Mouse (Mus musculus) heart, postnatal 0 days (tissue): ENCODE data around the gene Snap47. TPM values are rescaled to one million over a fixed set of nuclear protein-coding genes. Genes with fewer than 3 reads are reported as not detected.
"Not testable (repeated sequence)": the region's sequence is repeated elsewhere in the genome, so short reads cannot be mapped to it uniquely, and the experiment has no call there.

Experiments used
- ATAC-seq: fragments of 200-750 bp; cut with Nextera tagmentation; 2 replicates; pipeline ENCODE4 v1.8.0; 2017; ENCODE audit warnings: low read depth, moderate number of reproducible peaks, moderate library complexity; ENCODE audit not compliant: insufficient read depth
- DNase-seq: peaks from one replicate; pipeline ENCODE4 v3.0.0-alpha.2; 2016; ENCODE audit warnings: low spot score
- H3K27ac ChIP-seq: fragments of 300-500 bp; sonication (generic); 2 replicates; pipeline ENCODE4 v1.5.1; 2014; ENCODE audit warnings: low read depth, mild to moderate bottlenecking
- H3K27me3 ChIP-seq: fragments of 300-500 bp; sonication (generic); 2 replicates; pipeline ENCODE4 v1.6.1; 2014; ENCODE audit warnings: low read length, mixed read lengths; ENCODE audit not compliant: control insufficient read depth, insufficient read depth
- H3K36me3 ChIP-seq: fragments of 300-500 bp; sonication (generic); replicated peaks from 2 replicates; pipeline ENCODE4 v1.6.1; 2014; ENCODE audit warnings: low read length, mixed read lengths; ENCODE audit not compliant: control insufficient read depth, insufficient read depth
- H3K4me1 ChIP-seq: fragments of 300-500 bp; sonication (generic); 2 replicates; pipeline ENCODE4 v1.6.1; 2014; ENCODE audit warnings: antibody characterized with exemption; ENCODE audit not compliant: control insufficient read depth, insufficient read depth
- H3K4me2 ChIP-seq: fragments of 300-500 bp; sonication (generic); 2 replicates; pipeline ENCODE4 v1.6.1; 2014; ENCODE audit warnings: low read depth, mild to moderate bottlenecking, low read length, moderate library complexity
- H3K4me3 ChIP-seq: fragments of 300-500 bp; sonication (generic); 2 replicates; pipeline ENCODE4 v1.5.1; 2014; ENCODE audit warnings: low read depth, low read length
- H3K9ac ChIP-seq: fragments of 300-500 bp; sonication (generic); replicated peaks from 2 replicates; pipeline ENCODE4 v1.6.1; 2014; ENCODE audit warnings: low read depth, low read length, mixed read lengths
- H3K9me3 ChIP-seq: fragments of 300-500 bp; sonication (generic); replicated peaks from 2 replicates; pipeline ENCODE4 v1.6.1; 2016; ENCODE audit warnings: low read length; ENCODE audit not compliant: control insufficient read depth
- CTCF ChIP-seq: IDR thresholded peaks from 2 replicates; pipeline ENCODE4 v1.5.1; 2016; ENCODE audit warnings: antibody characterized with exemption, control low read depth, low read depth
- EP300 ChIP-seq: IDR thresholded peaks from 2 replicates; pipeline ENCODE4 v1.6.1; 2016; ENCODE audit warnings: antibody characterized with exemption, low read depth
- WGBS: fragments of 180-500 bp; shearing (Covaris S2); extraction: QIAGEN DNeasy Blood & Tissue Kit; methylation state at CpG from one replicate; pipeline ENCODE4 v1.1.7; 2014; 5-methylcytosine and 5-hydroxymethylcytosine counted together
- polyA plus RNA-seq: library from polyadenylated mRNA; unstranded; fragments of >200 nt; fragmentation: Nextera tagmentation; extraction: Ambion mirVana; gene quantifications from 2 replicates; pipeline ENCODE4 v1.2.1, GENCODE M21; 2015
- total RNA-seq: library from RNA; depleted of rRNA; stranded (reverse); fragments of >200 nt; gene quantifications from 2 replicates; pipeline ENCODE4 v1.2.3, GENCODE M21; 2014; ENCODE audit warnings: low replicate concordance

Gene Snap47
- total and polyA plus RNA-seq, 2 experiments from 2014 or later: 57.9 to 87.2 TPM

DNA sequence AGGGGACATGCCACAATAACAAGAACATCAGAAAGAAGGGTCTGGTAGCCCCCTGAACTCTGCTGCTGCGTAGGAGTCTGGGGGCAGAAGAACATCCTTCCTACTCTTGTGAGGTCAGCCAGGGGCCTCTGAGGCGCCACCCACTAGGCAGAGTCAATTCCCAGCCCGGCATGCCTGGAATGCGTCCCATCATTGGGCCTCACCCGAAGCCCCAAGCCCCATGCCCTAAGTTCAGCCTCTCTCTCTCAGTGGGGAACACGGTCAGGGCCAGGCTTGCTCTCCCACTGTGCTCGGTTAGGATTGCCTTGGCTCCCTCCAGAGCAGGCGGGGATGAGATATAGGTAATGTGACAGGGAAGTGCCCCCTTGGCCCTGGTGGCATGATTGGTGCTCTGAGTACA is 65.9 kb downstream of the Snap47 start:
- no peak overlapping the region for H3K4me3 ChIP-seq
- no peak overlapping the region for H3K27ac ChIP-seq
- ATAC-seq (peak; percentile 82), DNase-seq (peak; percentile 33)
- no peaks in the 10 kb centered on the region for H3K9me3 ChIP-seq
- 7% methylated on average over 8 of the region's 8 CpGs for WGBS
- no peak for TF ChIP-seq EP300
- no peak for TF ChIP-seq CTCF
- H3K4me1 ChIP-seq: peaks cover 14% of the 10 kb centered on the region
- H3K4me2 ChIP-seq: no peak overlapping the region
- no peaks in the 10 kb centered on the region for H3K36me3 ChIP-seq
- H3K9ac ChIP-seq: no peak overlapping the region
- H3K27me3 ChIP-seq: no peaks in the 10 kb centered on the region

DNA sequence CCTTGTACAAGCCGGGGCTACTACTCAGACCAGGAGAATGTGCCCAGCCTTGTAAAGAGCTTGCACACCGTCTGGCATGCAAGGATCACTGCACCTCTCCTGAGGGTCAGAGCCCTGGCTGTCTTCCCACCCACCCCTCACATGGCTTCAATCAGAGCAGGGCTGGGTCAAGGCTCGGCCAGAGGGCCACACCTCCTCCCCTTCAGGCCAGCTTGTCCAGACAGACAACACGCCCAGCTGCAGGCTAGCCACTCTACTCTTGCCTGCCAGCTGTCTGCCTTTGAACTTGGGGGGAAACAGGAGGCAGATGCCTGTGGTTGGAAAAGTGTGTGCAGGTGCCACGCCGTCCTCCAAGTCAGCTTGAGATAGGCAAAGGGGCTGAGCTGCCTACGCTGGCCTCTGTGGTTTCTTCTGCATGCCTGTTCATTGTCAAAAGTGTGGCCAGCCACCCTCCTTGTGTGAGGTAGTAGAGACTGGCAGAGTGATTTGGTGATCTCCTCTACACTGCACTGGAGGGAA is 66.5 kb downstream of the Snap47 start:
- no peak overlapping the region for H3K4me2 ChIP-seq
- no peaks in the 10 kb centered on the region for H3K27me3 ChIP-seq
- H3K4me3 ChIP-seq: no peak overlapping the region
- H3K27ac ChIP-seq: no peak overlapping the region
- H3K9ac ChIP-seq: no peak overlapping the region
- no peaks in the 10 kb centered on the region for H3K36me3 ChIP-seq
- peak; percentile 43 for ATAC-seq
- TF ChIP-seq CTCF: no peak
- no peak for TF ChIP-seq EP300
- H3K9me3 ChIP-seq: no peaks in the 10 kb centered on the region
- 24% methylated on average over 7 of the region's 7 CpGs for WGBS
- H3K4me1 ChIP-seq: peaks cover 14% of the 10 kb centered on the region
- DNase-seq: no peak

DNA sequence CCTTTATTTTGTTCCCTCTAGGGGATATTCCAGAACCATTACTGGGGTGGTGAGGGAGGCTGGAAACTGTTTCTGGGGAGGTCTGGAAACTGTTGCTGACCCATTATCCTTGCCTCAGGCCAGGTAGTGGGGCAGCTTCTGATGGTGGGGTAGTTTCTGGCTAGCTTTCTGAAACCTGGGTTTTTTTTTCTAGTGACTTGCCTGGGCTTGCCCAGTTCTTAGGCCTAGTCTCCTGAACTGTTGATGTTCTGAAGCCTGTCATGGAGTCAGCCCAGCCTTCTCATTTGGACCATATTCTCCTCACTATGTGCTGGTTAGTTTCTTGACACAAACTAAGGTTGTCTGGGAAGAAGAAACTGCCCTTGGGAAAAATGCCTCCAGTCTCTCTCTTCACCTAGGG is 71.4 kb downstream of the Snap47 start:
- Histone ChIP-seq H3K27me3 (no peaks in the 10 kb centered on the region), H3K36me3 (no peaks in the 10 kb centered on the region), H3K4me2 (no peak overlapping the region), H3K9me3 (no peaks in the 10 kb centered on the region), H3K4me1 (peaks cover 6% of the 10 kb centered on the region), H3K27ac (no peak overlapping the region), H3K9ac (no peak overlapping the region), H3K4me3 (no peak overlapping the region)
- ATAC-seq: no peak
- DNase-seq: no peak
- no peak for TF ChIP-seq EP300
- no peak for TF ChIP-seq CTCF

DNA sequence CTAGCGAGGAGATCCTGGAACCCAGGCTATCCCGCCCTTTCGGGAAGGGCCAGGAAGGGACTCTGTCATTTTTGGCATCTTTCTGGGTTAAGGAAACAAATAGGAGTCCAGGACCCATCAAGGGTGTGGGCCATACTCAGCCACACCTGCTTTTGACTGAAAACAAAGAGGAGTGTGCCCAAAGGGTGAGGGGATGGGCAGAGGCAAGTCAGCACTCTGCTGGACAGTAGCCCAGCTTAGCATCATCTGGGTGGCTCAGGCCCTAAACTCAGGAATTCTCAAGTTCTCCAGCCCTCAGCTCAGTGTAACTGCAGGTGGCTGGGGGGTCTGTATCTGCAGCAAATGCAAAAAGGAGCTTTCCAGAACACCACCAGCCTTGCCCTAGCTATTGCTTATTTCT is 73.0 kb downstream of the Snap47 start:
- no peak overlapping the region for H3K27ac ChIP-seq
- H3K4me1 ChIP-seq: no peaks in the 10 kb centered on the region
- ATAC-seq (no peak), DNase-seq (no peak)
- H3K9ac ChIP-seq: no peak overlapping the region
- no peak overlapping the region for H3K4me2 ChIP-seq
- no peaks in the 10 kb centered on the region for H3K9me3 ChIP-seq
- TF ChIP-seq CTCF: no peak
- TF ChIP-seq EP300: no peak
- H3K4me3 ChIP-seq: no peak overlapping the region
- WGBS: 66% methylated on average over 3 of the region's 3 CpGs
- no peaks in the 10 kb centered on the region for H3K36me3 ChIP-seq
- no peaks in the 10 kb centered on the region for H3K27me3 ChIP-seq

DNA sequence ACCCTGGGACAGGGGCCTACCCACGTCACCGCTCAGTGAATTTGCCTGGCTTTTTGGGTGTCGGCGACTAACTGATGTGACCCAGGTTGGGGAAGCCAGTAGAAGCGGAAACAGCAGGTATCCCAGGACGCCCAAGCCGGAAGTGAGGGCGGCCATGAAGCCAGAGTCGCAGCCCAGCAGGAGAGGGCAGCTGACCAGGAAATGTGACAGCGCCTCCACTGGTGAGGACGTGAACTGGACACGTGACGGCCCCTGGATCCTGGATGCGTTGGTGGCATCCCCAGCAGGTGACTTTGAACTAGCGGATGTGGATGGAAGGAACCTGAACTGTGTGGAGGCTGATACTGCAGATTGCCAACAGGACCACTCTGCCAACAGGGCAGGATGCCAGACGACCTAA is 75.5 kb downstream of the Snap47 start, which contains the start of gene Prss38:
Gene Prss38 (minus strand): TSS at position 183 of the 400 bp plus-strand sequence.
- Histone ChIP-seq H3K27ac (no peak within 1 kb of the TSS), H3K9ac (no peak within 1 kb of the TSS), H3K36me3 (no peaks in the 10 kb centered on the region), H3K4me2 (no peak within 1 kb of the TSS), H3K9me3 (no peaks in the 10 kb centered on the region), H3K27me3 (no peaks in the 10 kb centered on the region), H3K4me1 (no peaks in the 10 kb centered on the region), H3K4me3 (no peak within 1 kb of the TSS)
- TF ChIP-seq EP300: no peak
- no peak for TF ChIP-seq CTCF
- no peak for DNase-seq
- 72% methylated on average over 16 of the region's 16 CpGs for WGBS
- ATAC-seq: no peak

DNA sequence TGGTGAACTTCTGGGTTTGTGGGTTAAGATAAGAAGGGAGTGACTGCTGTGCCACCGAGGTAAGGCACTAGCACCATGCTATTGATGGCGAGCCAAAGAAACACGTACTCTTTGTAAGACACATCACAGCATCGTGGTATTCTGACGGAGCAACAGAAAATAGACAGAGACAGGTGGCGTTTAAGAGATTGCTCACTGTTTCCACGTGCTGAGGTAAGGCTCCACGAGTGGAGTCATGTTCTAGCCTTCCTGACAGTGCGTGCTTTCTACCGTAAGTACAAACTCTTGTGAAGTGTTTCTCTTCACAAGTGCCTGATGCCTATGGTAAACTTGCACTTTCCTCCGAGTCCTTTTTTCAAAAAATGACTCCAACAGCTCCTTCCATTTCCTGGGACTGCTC is 81.1 kb downstream of the Snap47 start:
- Histone ChIP-seq H3K4me3 (no peak overlapping the region), H3K27ac (no peak overlapping the region), H3K4me2 (no peak overlapping the region), H3K36me3 (no peaks in the 10 kb centered on the region), H3K4me1 (no peaks in the 10 kb centered on the region), H3K9ac (no peak overlapping the region), H3K9me3 (no peaks in the 10 kb centered on the region), H3K27me3 (no peaks in the 10 kb centered on the region)
- no peak for TF ChIP-seq EP300
- TF ChIP-seq CTCF: no peak
- ATAC-seq (no peak), DNase-seq (no peak)
- WGBS: 65% methylated on average over 11 of the region's 11 CpGs

DNA sequence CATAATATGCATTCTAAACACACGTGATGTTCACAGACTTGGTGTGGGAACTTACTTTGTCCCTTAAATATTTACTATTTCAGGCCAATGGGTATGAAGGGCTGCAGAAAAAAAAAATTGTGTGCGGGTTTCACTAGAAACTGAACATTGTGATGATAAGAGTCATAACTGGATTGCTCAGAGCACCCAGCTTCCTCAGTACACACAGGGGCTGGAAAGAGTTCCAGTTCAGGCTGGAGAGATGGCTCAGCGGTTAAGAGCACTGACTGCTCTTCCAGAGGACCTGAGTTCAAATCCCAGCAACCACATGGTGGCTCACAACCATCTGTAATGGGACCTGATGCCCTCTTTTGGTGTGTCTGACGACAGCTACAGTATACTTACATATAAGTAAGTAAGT is 83.0 kb downstream of the Snap47 start:
- not testable (repeated sequence) for ATAC-seq, H3K4me3 ChIP-seq, H3K36me3 ChIP-seq, H3K4me1 ChIP-seq, H3K27me3 ChIP-seq, H3K9me3 ChIP-seq, H3K9ac ChIP-seq, H3K27ac ChIP-seq, DNase-seq, H3K4me2 ChIP-seq
- 84% methylated on average over 4 of the region's 4 CpGs for WGBS
